Mouse (Mus musculus): ENCODE measurements around the gene Hoxc11.

Hoxc11 gene

DNA sequence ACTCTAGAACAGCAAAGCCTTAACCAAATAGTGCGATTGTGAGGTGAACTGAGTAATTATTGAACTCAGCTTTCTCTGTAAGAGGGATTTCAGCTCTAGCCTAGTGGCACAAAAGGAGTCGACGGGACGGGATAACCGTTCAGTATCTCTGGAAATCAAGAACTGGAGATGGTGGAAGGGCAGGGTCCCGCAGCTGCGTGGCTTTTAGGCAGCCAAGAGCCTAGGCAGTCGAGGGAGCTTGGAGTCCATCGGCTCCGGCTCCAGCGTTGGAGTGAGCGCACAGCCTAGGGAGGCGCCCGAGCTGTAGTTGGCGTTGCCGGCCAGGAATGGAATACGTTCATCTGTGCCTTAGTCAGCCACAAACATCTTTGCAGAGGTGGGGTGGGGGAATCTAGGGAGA, 51.1 kb downstream of the Hoxc11 start:
- no peak for DNase-seq (ENCODE audit: low read depth, low spot score)

DNA sequence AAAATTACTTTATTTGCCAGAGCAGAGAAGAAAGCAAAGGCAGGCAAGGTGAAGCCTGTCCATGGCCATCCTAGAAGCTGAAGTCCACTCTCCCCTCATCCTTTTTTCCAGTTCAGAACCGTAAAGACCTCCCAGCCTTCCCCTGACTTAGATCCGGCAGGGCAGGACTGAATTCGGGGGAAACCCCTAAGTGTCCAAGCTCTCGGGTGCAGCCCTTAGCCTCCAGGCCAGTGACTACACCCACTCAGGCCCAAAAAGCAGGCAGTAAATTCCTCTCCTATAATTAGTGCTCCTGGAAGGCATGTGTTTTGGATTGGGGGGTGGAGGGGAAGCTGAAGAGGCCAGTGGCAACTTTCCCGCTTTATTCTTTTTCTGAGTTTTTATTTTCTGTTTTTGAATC, 51.6 kb downstream of the Hoxc11 start:
- no peak for DNase-seq (ENCODE audit: low read depth, low spot score)

DNA sequence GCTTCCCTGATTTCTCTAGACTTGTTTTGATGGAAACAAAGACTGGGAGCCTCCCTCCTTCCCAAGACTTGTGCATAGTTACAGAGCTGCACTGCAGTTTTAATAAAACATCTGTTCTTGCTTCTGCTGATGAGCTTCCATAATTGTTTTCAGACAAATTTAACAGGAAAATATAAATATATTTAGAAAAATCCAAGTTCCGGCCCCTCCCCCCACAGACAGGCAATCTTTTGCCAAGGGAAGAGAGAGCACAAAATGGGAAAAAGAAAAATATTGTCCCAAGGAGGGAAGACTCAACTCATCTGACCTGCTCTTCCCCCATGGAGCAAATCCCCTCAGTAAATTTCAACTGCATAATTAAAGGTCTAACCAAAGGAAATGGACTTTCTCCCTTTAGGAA, 52.1 kb downstream of the Hoxc11 start:
- DNase-seq (ENCODE audit: low read depth, low spot score), result no peak
